Mouse (Mus musculus): ENCODE measurements at regions not wholly inside any gene's neighbourhood (a gene's known extent, or its start where the extent isn't known, plus 50 kb on each side); places are given as distances from the start of the nearest gene placed in this dataset.
A peak's percentile ranks its signal among the peaks of the same experiment; 100 is the strongest.

GRCm38 (mm10) chr15:50942429-50942828 is 2942.3 kb upstream of the Gm7489 start:
- no peak for DNase-seq (ENCODE audit: low read depth, low spot score)

- no peak for DNase-seq (ENCODE audit: low read depth, low spot score)
Observed at GRCm38 (mm10) chr15:50944976-50945375, 2939.7 kb upstream of the Gm7489 start.

- DNase-seq (ENCODE audit: low read depth, low spot score): no peak
Observed at GRCm38 (mm10) chr15:50959109-50959508, 2925.6 kb upstream of the Gm7489 start.

GRCm38 (mm10) chr15:50963606-50964005 is 2921.1 kb upstream of the Gm7489 start:
- peak; percentile 50 for DNase-seq (ENCODE audit: low read depth, low spot score)

GRCm38 (mm10) chr15:50964236-50964635 is 2920.5 kb upstream of the Gm7489 start:
- no peak for DNase-seq (ENCODE audit: low read depth, low spot score)

- no peak for DNase-seq (ENCODE audit: low read depth, low spot score)
Observed at GRCm38 (mm10) chr15:50967176-50967575, 2917.5 kb upstream of the Gm7489 start.

- DNase-seq (ENCODE audit: low read depth, low spot score): no peak
Observed at GRCm38 (mm10) chr15:50970637-50971036, 2914.1 kb upstream of the Gm7489 start.

GRCm38 (mm10) chr15:50972593-50972992 is 2912.1 kb upstream of the Gm7489 start:
- DNase-seq (ENCODE audit: low read depth, low spot score): no peak

- DNase-seq (ENCODE audit: low read depth, low spot score): no peak
Observed at GRCm38 (mm10) chr15:50974002-50974754, 2910.5 kb upstream of the Gm7489 start.

- no peak for DNase-seq (ENCODE audit: low read depth, low spot score)
Observed at GRCm38 (mm10) chr15:50989457-50989856, 2895.2 kb upstream of the Gm7489 start.

GRCm38 (mm10) chr15:50991667-50992066 is 2893.0 kb upstream of the Gm7489 start:
- DNase-seq (ENCODE audit: low read depth, low spot score): no peak

GRCm38 (mm10) chr15:50992246-50992645 is 2892.5 kb upstream of the Gm7489 start:
- DNase-seq (ENCODE audit: low read depth, low spot score): no peak

- DNase-seq (ENCODE audit: low read depth, low spot score): no peak
Observed at GRCm38 (mm10) chr15:50993121-50993520, 2891.6 kb upstream of the Gm7489 start.

GRCm38 (mm10) chr15:50995688-50996087 is 2889.0 kb upstream of the Gm7489 start:
- no peak for DNase-seq (ENCODE audit: low read depth, low spot score)

- no peak for DNase-seq (ENCODE audit: low read depth, low spot score)
Observed at GRCm38 (mm10) chr15:50996296-50996695, 2888.4 kb upstream of the Gm7489 start.

GRCm38 (mm10) chr15:50997209-50997763 is 2887.4 kb upstream of the Gm7489 start:
- peak; percentile 61 for DNase-seq (ENCODE audit: low read depth, low spot score)

GRCm38 (mm10) chr15:51038968-51039367 is 2845.7 kb upstream of the Gm7489 start:
- DNase-seq (ENCODE audit: low read depth, low spot score): peak; percentile 66

GRCm38 (mm10) chr15:51070538-51070937 is 2814.2 kb upstream of the Gm7489 start:
- DNase-seq (ENCODE audit: low read depth, low spot score): no peak

GRCm38 (mm10) chr15:51071132-51071656 is 2813.5 kb upstream of the Gm7489 start:
- peak; percentile 18 for DNase-seq (ENCODE audit: low read depth, low spot score)

- DNase-seq (ENCODE audit: low read depth, low spot score): no peak
Observed at GRCm38 (mm10) chr15:51073678-51074077, 2811.0 kb upstream of the Gm7489 start.

- DNase-seq (ENCODE audit: low read depth, low spot score): no peak
Observed at GRCm38 (mm10) chr15:51074196-51074595, 2810.5 kb upstream of the Gm7489 start.

GRCm38 (mm10) chr15:51083677-51084322 is 2800.9 kb upstream of the Gm7489 start:
- DNase-seq (ENCODE audit: low read depth, low spot score): no peak

GRCm38 (mm10) chr15:51092936-51093335 is 2791.8 kb upstream of the Gm7489 start:
- DNase-seq (ENCODE audit: low read depth, low spot score): no peak
